Comparison of ENCODE assay signal across 8 mouse cellular contexts in genomic region chr5:139894025-139894508, GRCm38 (mm10). TPM values are rescaled to one million over a fixed set of nuclear protein-coding genes. Genes with fewer than 3 reads are reported as not detected.
DNase-seq lines count a peak whose midpoint lies in the region; ATAC-seq and TF ChIP-seq lines count a peak whose summit lies in the region.

No protein-coding gene starts in this region.

- H3K4me2 ChIP-seq in forebrain, embryonic 12.5 days: no peak overlapping the region
- no peak overlapping the region for H3K4me2 ChIP-seq in forebrain, embryonic 16.5 days (ENCODE audit: low read length)
- no peak overlapping the region for H3K4me2 ChIP-seq in midbrain, embryonic 12.5 days (replicated peaks)

- TF ChIP-seq CTCF in brain, embryonic 14.5 days (IDR thresholded peaks at IDR 0.05; ENCODE audit: borderline replicate concordance, extremely low read depth, insufficient read depth, insufficient read length): no peak

- no peak for TF ChIP-seq POLR2A in brain, embryonic 14.5 days (IDR thresholded peaks at IDR 0.05; ENCODE audit: borderline replicate concordance, extremely low read depth, insufficient read depth, insufficient read length, poor library complexity, severe bottlenecking)

- peaks cover 40% of the 10 kb centered on the region for H3K4me1 ChIP-seq in forebrain, embryonic 12.5 days
- H3K4me1 ChIP-seq in forebrain, embryonic 16.5 days (replicated peaks; ENCODE audit: control insufficient read depth, insufficient read depth, low read length): peaks cover 22% of the 10 kb centered on the region
- H3K4me1 ChIP-seq in midbrain, embryonic 12.5 days: peaks cover 38% of the 10 kb centered on the region

- peak overlapping the region; percentile 66 for H3K27ac ChIP-seq in forebrain, embryonic 12.5 days
- H3K27ac ChIP-seq in forebrain, embryonic 16.5 days (ENCODE audit: low read length): no peak overlapping the region
- peak overlapping the region; percentile 63 for H3K27ac ChIP-seq in midbrain, embryonic 12.5 days (replicated peaks)

- H3K4me3 ChIP-seq in forebrain, embryonic 12.5 days (replicated peaks): no peak overlapping the region
- H3K4me3 ChIP-seq in forebrain, embryonic 16.5 days (replicated peaks; ENCODE audit: low read length): no peak overlapping the region
- H3K4me3 ChIP-seq in midbrain, embryonic 12.5 days: no peak overlapping the region

- H3K36me3 ChIP-seq in forebrain, embryonic 12.5 days (replicated peaks): no peaks in the 10 kb centered on the region
- H3K36me3 ChIP-seq in forebrain, embryonic 16.5 days (ENCODE audit: control insufficient read depth, insufficient read depth): no peaks in the 10 kb centered on the region
- no peaks in the 10 kb centered on the region for H3K36me3 ChIP-seq in midbrain, embryonic 12.5 days

- 42% methylated on average over 12 of the region's 12 CpGs for WGBS in forebrain, embryonic 12.5 days
- WGBS in forebrain, embryonic 16.5 days: 30% methylated on average over 12 of the region's 12 CpGs
- 54% methylated on average over 12 of the region's 12 CpGs for WGBS in midbrain, embryonic 12.5 days

- peak; percentile 80 for DNase-seq in brain, embryonic 14.5 days (ENCODE audit: low read depth)
- DNase-seq in heart, postnatal 4 days: peak; percentile 78
- DNase-seq in T-cell, adult 2 months (ENCODE audit: low spot score): no peak
- DNase-seq in cerebellum, postnatal 25 days: no peak
- DNase-seq in c-Kit-positive CD71-positive TER-119-positive erythroid progenitor cells, embryonic 14.5 days (ENCODE audit: low spot score): no peak

- peak; percentile 54 for ATAC-seq in forebrain, embryonic 12.5 days (ENCODE audit: low FRiP score)
- no peak for ATAC-seq in forebrain, embryonic 16.5 days
- peak; percentile 55 for ATAC-seq in midbrain, embryonic 12.5 days (ENCODE audit: low FRiP score, low read depth)

- H3K27me3 ChIP-seq in forebrain, embryonic 12.5 days: peaks cover 3% of the 10 kb centered on the region; the same call in 1 of the 2 replicates
- H3K27me3 ChIP-seq in forebrain, embryonic 16.5 days (replicated peaks; ENCODE audit: control insufficient read depth, insufficient read depth, low read length): no peaks in the 10 kb centered on the region
- peaks cover 12% of the 10 kb centered on the region; the same call in 1 of the 2 replicates for H3K27me3 ChIP-seq in midbrain, embryonic 12.5 days

- no peak overlapping the region for H3K9ac ChIP-seq in forebrain, embryonic 12.5 days
- H3K9ac ChIP-seq in forebrain, embryonic 16.5 days (replicated peaks; ENCODE audit: low read depth, low read length): no peak overlapping the region
- H3K9ac ChIP-seq in midbrain, embryonic 12.5 days (replicated peaks): no peak overlapping the region

- no peaks in the 10 kb centered on the region for H3K9me3 ChIP-seq in forebrain, embryonic 12.5 days
- H3K9me3 ChIP-seq in forebrain, embryonic 16.5 days (ENCODE audit: control insufficient read depth, low read length): no peaks in the 10 kb centered on the region
- H3K9me3 ChIP-seq in midbrain, embryonic 12.5 days: no peaks in the 10 kb centered on the region

RNA-seq across cellular contexts. Expression of gene Elfn1, which starts 13.7 kb away (rescaled TPM):
- 0.81 and 0.88 TPM in 2 replicates for polyA plus RNA-seq in forebrain, embryonic 12.5 days (2016; fragmentation: Nextera tagmentation; extraction: Ambion mirVana)
- polyA plus RNA-seq in forebrain, embryonic 16.5 days (2015; fragmentation: Nextera tagmentation; extraction: Ambion mirVana): 2.4 and 3.2 TPM in 2 replicates
- 9.7 and 14.6 TPM in 2 replicates for polyA plus RNA-seq in brain, embryonic 14.5 days (2012; rRNA removed)
- under 1 TPM; 0.65 to 0.81 TPM for total RNA-seq in heart, postnatal 4 days (2021)
- polyA plus RNA-seq in midbrain, embryonic 12.5 days (2016; fragmentation: Nextera tagmentation; extraction: Ambion mirVana): 0.94 and 1.2 TPM in 2 replicates

Comparison
In these comparisons a context has a peak if more than half of its experiments do, and no peak if none do; other contexts are left out.
1. DNase-seq: peak in brain, embryonic 14.5 days (single experiment) and heart, postnatal 4 days (single experiment); none in T-cell, adult 2 months (single experiment), cerebellum, postnatal 25 days (0 of 2) and c-Kit-positive CD71-positive TER-119-positive erythroid progenitor cells, embryonic 14.5 days (single experiment).